Mouse (Mus musculus): ENCODE measurements around the gene Tmem119. TPM values are rescaled to one million over a fixed set of nuclear protein-coding genes. Genes with fewer than 3 reads are reported as not detected.

Tmem119 gene
- total RNA-seq, 2 experiments from 2014 or later: 2.7 to 5.1 TPM

GRCm38 (mm10) chr5:113818572-113818971, 18.3 kb upstream of the Tmem119 start:
- DNase-seq: no peak

DNA sequence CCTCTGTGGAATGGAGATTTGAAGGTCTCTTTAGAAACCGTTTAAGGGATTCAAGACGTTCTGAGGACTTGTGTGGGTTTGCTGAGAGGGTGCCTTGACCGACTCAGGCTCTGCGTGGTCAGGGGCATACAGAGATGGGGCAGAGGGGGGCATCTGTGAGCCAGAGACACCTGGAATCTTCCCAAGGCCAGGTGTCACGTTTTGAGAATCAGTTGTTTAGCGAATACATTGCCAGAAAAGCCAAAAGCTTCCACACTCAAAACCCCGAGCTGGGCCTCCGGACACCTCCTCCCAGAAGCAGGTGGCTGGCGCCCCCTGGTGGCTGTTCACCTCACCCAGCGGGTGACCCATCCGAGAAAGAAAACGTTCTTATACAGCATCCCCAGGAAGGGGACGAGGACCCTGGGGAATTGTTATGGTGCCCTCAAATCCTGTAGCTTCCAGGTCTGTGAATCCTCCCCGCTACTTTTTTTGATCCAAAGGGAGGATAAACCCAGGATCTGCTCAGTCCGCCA, 15.4 kb upstream of the Tmem119 start:
- peak; percentile 63 to 84 for DNase-seq

DNA sequence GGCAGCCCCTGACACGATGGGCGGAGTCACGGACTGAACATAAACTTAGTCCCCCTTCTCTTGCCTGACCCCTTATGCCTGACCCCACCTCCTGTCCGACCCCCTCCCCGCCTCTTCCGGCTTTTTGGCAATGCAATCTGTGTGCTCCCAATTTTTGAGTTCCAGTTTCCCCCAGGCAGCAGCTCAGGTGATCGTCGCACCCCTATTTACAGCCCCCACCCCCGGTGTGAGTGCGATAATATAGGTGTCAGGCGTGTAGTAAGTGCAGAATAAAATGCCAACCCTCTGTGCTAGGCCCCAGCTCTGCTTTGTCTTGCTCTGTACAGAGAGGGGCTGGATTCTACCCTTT, 14.7 kb upstream of the Tmem119 start:
- no peak for DNase-seq

- DNase-seq: no peak
Observed at GRCm38 (mm10) chr5:113814111-113815040, 14.1 kb upstream of the Tmem119 start.

DNA sequence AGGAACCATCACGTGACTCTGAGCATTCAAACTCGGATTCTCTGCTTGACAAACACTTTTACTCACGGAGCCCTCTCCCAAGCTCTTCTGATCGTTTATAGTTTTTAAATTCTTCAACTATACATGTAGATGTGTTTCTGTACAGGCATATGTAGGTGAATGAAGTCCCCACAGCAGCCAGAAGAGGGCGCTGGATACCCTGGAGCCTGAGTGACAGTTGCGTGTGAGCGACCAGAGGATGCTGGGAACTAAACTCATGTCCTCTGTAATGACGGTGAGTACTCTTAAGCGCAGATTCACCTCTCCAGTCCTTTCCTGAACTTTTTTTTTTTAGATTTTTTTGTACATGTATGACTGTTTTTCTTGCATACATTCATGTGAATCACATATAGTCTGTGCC, 13.3 kb upstream of the Tmem119 start:
- DNase-seq: no peak

DNA sequence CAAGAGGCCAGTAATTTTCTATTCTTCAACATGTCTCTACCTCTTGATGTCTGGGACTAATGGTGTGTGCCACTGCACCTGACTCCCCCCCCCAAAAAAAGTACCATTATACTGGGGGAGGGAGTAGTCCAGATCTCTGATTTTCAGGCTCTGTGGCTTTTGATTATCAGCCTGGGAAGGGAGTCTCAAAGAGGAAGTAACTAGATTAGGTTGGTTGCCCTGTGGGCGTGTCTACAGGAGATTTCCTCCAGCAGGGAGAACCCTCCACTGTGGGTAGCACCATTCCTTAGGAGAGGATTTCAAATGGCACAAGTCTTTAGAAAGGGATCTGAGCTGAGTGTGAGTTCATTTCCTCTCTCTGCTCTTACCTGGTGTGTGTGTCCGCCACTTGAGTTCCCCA, 12.3 kb upstream of the Tmem119 start:
- DNase-seq: no peak

GRCm38 (mm10) chr5:113811824-113812420, 11.6 kb upstream of the Tmem119 start:
- peak; percentile 27 to 45 for DNase-seq

GRCm38 (mm10) chr5:113810111-113810510, 9.8 kb upstream of the Tmem119 start:
- no peak for DNase-seq

GRCm38 (mm10) chr5:113808177-113808576, 7.9 kb upstream of the Tmem119 start:
- no peak for DNase-seq

DNA sequence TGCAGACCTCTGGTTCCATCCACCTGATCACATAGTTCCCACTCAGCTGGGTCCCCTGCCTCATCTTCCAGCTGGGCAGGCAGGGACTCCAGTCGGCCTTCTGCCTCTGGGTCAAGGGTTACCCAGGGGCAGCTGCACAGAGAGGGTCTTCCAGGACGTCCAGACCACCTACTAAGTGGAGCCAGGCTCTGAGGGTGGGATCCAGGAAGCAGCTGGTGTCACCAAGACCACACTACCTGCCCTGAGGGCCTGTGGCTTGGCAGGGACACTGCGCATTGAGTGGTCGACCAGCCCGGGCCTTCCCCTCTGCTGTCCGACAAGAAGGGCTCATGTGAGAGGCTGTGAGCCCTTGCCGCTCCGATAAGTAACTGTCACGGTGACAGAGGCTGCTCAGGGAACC, 7.4 kb upstream of the Tmem119 start:
- no peak for DNase-seq

DNA sequence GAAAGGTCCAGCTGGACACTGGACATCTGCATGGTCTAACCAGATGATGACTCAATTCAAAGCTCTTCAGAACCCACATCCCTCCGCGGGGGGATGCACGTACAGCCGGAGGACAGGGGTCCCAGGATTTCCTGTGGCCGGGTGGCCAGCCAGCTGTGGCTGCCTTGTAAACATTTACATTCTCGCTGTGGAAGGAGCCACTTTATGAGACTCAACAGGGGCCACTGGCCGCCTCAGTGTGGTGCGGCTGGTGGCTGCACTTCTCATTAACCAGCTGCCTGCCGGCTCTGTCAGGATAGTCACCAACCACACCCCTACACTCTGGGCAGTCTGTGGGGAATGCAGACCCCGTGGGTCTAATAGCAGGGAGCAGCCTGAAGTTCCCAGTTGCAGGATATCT, 6.1 kb upstream of the Tmem119 start:
- DNase-seq: no peak

GRCm38 (mm10) chr5:113805301-113805700, 5.0 kb upstream of the Tmem119 start:
- no peak for DNase-seq

DNA sequence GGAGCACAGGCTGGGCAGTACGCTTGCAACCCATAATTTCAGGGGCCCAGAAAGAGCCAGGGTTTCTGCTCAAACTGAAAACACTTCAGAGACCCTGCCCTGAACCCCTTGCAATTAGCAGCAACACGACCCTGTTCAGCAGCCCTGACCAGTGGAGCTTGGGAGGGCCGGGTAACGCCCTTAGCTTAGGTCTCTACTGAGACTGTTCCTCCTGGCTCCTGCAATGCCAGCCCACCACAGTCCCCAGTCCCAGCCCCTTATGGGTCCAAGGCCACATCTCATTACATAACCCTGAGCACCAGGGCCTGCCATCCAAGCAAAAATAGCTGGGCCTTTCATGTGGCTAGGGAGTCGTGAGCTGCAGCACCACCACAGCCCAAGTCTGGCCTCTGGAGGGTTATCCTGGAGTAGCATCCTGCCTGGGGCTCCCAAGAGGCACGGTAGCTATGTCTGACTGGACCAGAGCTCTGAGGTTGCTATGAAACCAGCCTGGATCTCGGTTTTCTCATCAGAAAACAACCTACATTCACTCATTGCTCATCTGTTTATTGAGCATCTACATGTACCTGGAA, 4.2 kb upstream of the Tmem119 start:
- no peak for DNase-seq

DNA sequence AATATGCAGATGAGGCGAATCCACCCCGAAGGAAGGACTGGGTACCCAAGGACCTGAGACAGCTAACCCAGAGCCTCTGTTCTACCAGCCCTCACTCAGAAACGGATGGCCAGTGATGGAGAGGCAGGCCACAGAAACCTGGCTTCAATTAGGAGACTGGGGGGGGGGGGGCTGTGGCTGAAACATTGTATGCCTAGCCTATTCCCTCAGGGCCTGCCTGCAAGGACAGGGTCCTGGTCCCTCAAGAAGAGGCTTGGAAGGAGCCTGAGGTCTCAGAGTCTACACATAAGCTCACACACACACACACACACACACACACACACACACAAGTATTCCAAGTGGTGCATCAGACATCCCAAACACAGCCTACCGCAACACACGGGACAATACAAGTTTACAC, 625 bp downstream of the Tmem119 start:
- no peak for DNase-seq

- DNase-seq: no peak
Observed at GRCm38 (mm10) chr5:113798525-113798924, 1.8 kb downstream of the Tmem119 start.

DNA sequence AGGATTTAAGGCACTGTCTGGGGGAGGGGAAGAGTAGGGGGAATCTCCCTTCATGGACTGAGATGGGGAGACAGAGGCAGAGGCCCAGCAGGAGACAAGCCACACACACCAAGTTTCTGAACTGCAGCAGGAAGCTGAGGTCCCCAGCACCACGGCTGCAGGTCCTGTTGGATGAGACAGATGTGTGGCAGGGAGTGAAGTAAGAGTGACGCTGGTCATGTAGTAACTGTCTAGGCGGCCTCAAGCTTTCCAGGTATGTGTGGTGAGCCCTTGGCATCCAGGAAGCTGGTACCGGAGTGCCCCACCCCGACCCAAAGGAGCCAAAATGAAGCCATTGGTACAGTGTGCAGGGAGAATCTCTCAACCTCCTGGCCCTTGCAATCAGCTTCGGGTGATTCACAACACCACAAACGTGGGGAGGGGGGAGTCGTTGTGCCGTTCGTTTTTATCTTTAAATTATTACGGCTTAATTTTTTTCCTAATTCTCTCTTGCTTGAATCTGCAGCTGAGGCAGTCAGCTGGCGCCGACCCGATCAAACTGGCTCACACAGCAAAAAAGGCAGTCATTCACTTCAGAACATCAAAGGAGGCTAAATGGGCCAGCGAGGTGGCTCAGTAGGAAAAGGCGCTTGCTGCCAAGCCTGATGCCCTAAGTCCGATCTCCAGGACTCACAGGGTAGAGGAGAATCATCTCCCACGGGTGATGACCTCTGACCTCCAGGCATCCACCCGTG, 3.0 kb downstream of the Tmem119 start:
- no peak for DNase-seq

DNA sequence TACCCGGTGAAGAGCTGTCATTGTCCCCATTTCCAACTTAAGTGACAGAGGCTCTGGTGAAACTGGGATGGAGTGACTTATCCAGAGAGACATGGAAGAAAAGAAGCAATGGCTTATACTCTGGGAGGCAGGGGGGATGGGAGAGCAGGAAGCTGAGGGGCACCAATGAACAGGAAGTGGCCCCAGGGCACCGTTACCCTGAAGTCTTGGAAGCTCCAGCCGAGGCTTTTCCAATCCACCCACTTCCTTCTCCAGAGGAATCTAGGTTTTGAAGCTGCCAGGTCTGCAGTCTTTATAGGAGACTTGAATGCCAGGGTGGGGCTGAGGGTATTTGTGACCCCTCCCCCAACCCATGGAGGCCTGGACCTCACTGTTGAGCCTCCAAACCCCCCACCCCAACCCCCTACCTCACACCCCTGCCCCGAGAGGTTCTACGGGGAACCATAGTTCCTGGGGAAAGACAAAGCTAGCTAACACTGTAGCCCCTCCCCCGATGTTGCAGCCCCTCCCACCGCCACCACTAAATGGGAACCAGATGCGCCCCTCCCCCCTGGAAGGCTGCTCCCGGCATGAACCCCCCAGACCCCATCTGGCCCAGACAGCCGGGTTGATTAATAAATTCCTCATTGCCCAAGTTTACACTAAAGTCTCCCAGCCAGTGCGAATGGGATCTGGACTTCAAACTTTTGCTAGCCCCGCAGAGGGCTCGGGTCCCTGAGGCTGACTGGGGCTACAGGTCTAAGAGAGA, 3.7 kb downstream of the Tmem119 start:
- no peak for DNase-seq

- no peak for DNase-seq
Observed at GRCm38 (mm10) chr5:113791197-113792095, 8.9 kb downstream of the Tmem119 start.

- no peak for DNase-seq
Observed at GRCm38 (mm10) chr5:113790453-113791196, 9.7 kb downstream of the Tmem119 start.

Data from heart, adult 18-20 months (tissue).